Mouse (Mus musculus): Measurements from ENCODE around the gene Hist2h2ab. TPM values are rescaled to one million over a fixed set of nuclear protein-coding genes. Genes with fewer than 3 reads are reported as not detected.
"Not testable (repeated sequence)": the region's sequence is repeated elsewhere in the genome, so short reads cannot be mapped to it uniquely, and the experiment has no call there.

The Hist2h2ab gene
- total and polyA plus RNA-seq, 2 experiments, result 0.81 to 8.9 TPM

- H3K4me3 ChIP-seq (ENCODE audit: insufficient read depth, low read depth, low read length), result no peak overlapping the region
- no peaks in the 10 kb centered on the region for H3K79me2 ChIP-seq (ENCODE audit: control insufficient read depth, insufficient read depth, low read length)
- no peak overlapping the region for H3K9ac ChIP-seq (ENCODE audit: low read depth, low read length)
- peaks cover 4% of the 10 kb centered on the region; the same call in 1 of the 2 replicates for H3K4me1 ChIP-seq (ENCODE audit: control insufficient read depth, insufficient read depth, low read length)
- H3K27ac ChIP-seq (replicated peaks; ENCODE audit: insufficient read depth, low read depth, low read length), result no peak overlapping the region
- DNase-seq (ENCODE audit: extremely low read depth, low read depth, low spot score), result no peak
- TF ChIP-seq CTCF (IDR thresholded peaks at IDR 0.05; ENCODE audit: low read depth, low read length) (no peak), POLR2A (IDR thresholded peaks at IDR 0.05; ENCODE audit: extremely low read depth, insufficient read depth, low read length) (no peak)
- no peaks in the 10 kb centered on the region for H3K27me3 ChIP-seq (ENCODE audit: control insufficient read depth, insufficient read depth, low read length)
- H3K36me3 ChIP-seq (ENCODE audit: control insufficient read depth, insufficient read depth, low read length), result no peaks in the 10 kb centered on the region
- 78% methylated on average over 2 of the region's 2 CpGs for WGBS
Measured at GRCm38 (mm10) chr3:96199731-96200130, 19.9 kb upstream of the Hist2h2ab start.

GRCm38 (mm10) chr3:96207819-96208218, 11.8 kb upstream of the Hist2h2ab start:
- Histone ChIP-seq H3K79me2 (ENCODE audit: control insufficient read depth, insufficient read depth, low read length) (no peaks in the 10 kb centered on the region), H3K27ac (replicated peaks; ENCODE audit: insufficient read depth, low read depth, low read length) (no peak overlapping the region), H3K36me3 (ENCODE audit: control insufficient read depth, insufficient read depth, low read length) (no peaks in the 10 kb centered on the region), H3K9ac (ENCODE audit: low read depth, low read length) (no peak overlapping the region), H3K27me3 (ENCODE audit: control insufficient read depth, insufficient read depth, low read length) (no peaks in the 10 kb centered on the region), H3K4me3 (ENCODE audit: insufficient read depth, low read depth, low read length) (no peak overlapping the region), H3K4me1 (ENCODE audit: control insufficient read depth, insufficient read depth, low read length) (peaks cover 3% of the 10 kb centered on the region)
- 81% methylated on average over 3 of the region's 3 CpGs for WGBS
- TF ChIP-seq CTCF (IDR thresholded peaks at IDR 0.05; ENCODE audit: low read depth, low read length), result no peak
- no peak for TF ChIP-seq POLR2A (IDR thresholded peaks at IDR 0.05; ENCODE audit: extremely low read depth, insufficient read depth, low read length)
- DNase-seq (ENCODE audit: extremely low read depth, low read depth, low spot score), result no peak

- no peaks in the 10 kb centered on the region for H3K79me2 ChIP-seq (ENCODE audit: control insufficient read depth, insufficient read depth, low read length)
- H3K27me3 ChIP-seq (ENCODE audit: control insufficient read depth, insufficient read depth, low read length), result no peaks in the 10 kb centered on the region
- no peak for DNase-seq (ENCODE audit: extremely low read depth, low read depth, low spot score)
- 66% methylated on average over 15 of the region's 15 CpGs for WGBS
- H3K36me3 ChIP-seq (ENCODE audit: control insufficient read depth, insufficient read depth, low read length), result no peaks in the 10 kb centered on the region
- no peak overlapping the region for H3K4me3 ChIP-seq (ENCODE audit: insufficient read depth, low read depth, low read length)
- no peak overlapping the region for H3K9ac ChIP-seq (ENCODE audit: low read depth, low read length)
- H3K4me1 ChIP-seq (ENCODE audit: control insufficient read depth, insufficient read depth, low read length), result peaks cover 3% of the 10 kb centered on the region
- TF ChIP-seq CTCF (IDR thresholded peaks at IDR 0.05; ENCODE audit: low read depth, low read length) (peak; percentile 43), POLR2A (IDR thresholded peaks at IDR 0.05; ENCODE audit: extremely low read depth, insufficient read depth, low read length) (no peak)
- no peak overlapping the region for H3K27ac ChIP-seq (replicated peaks; ENCODE audit: insufficient read depth, low read depth, low read length)
Measured at GRCm38 (mm10) chr3:96209242-96209641, 10.4 kb upstream of the Hist2h2ab start.

- peak overlapping the region; percentile 94 for H3K9ac ChIP-seq (ENCODE audit: low read depth, low read length)
- TF ChIP-seq CTCF (IDR thresholded peaks at IDR 0.05; ENCODE audit: low read depth, low read length) (no peak; the same call in 1 of the 2 replicates), POLR2A (IDR thresholded peaks at IDR 0.05; ENCODE audit: extremely low read depth, insufficient read depth, low read length) (no peak)
- H3K36me3 ChIP-seq (ENCODE audit: control insufficient read depth, insufficient read depth, low read length), result no peaks in the 10 kb centered on the region
- H3K27me3 ChIP-seq (ENCODE audit: control insufficient read depth, insufficient read depth, low read length), result no peaks in the 10 kb centered on the region
- H3K79me2 ChIP-seq (ENCODE audit: control insufficient read depth, insufficient read depth, low read length), result no peaks in the 10 kb centered on the region
- DNase-seq (ENCODE audit: extremely low read depth, low read depth, low spot score), result peak; percentile 55
- H3K27ac ChIP-seq (replicated peaks; ENCODE audit: insufficient read depth, low read depth, low read length), result peak overlapping the region; percentile 97
- peaks cover 13% of the 10 kb centered on the region for H3K4me1 ChIP-seq (ENCODE audit: control insufficient read depth, insufficient read depth, low read length)
- peak overlapping the region; percentile 58 for H3K4me3 ChIP-seq (ENCODE audit: insufficient read depth, low read depth, low read length)
- WGBS, result 0% methylated on average over 12 of the region's 12 CpGs
Measured at GRCm38 (mm10) chr3:96219191-96219641, 449 bp upstream of the Hist2h2ab start.

- H3K79me2 ChIP-seq (ENCODE audit: control insufficient read depth, insufficient read depth, low read length); DNase-seq (ENCODE audit: extremely low read depth, low read depth, low spot score); H3K27me3 ChIP-seq (ENCODE audit: control insufficient read depth, insufficient read depth, low read length); H3K36me3 ChIP-seq (ENCODE audit: control insufficient read depth, insufficient read depth, low read length): not testable (repeated sequence)
- Histone ChIP-seq H3K4me3 (ENCODE audit: insufficient read depth, low read depth, low read length) (peak overlapping the region; percentile 85), H3K27ac (replicated peaks; ENCODE audit: insufficient read depth, low read depth, low read length) (peak overlapping the region; percentile 97), H3K4me1 (ENCODE audit: control insufficient read depth, insufficient read depth, low read length) (peaks cover 13% of the 10 kb centered on the region), H3K9ac (ENCODE audit: low read depth, low read length) (peak overlapping the region; percentile 93)
- under 1% methylated on average over 45 of the region's 47 CpGs for WGBS
Measured at GRCm38 (mm10) chr3:96220131-96220764, 583 bp downstream of the Hist2h2ab start.

Data from liver, adult 2 months (tissue).